Comparison of ENCODE assay signal across 9 mouse cellular contexts in genomic region chr3:102691802-102692484, GRCm38 (mm10). TPM values are rescaled to one million over a fixed set of nuclear protein-coding genes. Genes with fewer than 3 reads are reported as not detected.
DNase-seq lines count a peak whose midpoint lies in the region; ATAC-seq and TF ChIP-seq lines count a peak whose summit lies in the region.
"Had no signal": no experiment of that assay in that cellular context is flagged by ENCODE, and none has a peak within 500 bp of the region (broad histone marks: within the 10 kb centered on the region; RNA-seq: fewer than 3 reads in every experiment).

No protein-coding gene starts in this region.

- H3K4me2 ChIP-seq in embryonic facial prominence, embryonic 12.5 days (replicated peaks) = no peak overlapping the region
- H3K4me2 ChIP-seq in kidney, embryonic 15.5 days = no peak overlapping the region
- no peak overlapping the region for H3K4me2 ChIP-seq in limb, embryonic 14.5 days (replicated peaks; ENCODE audit: low read depth, low read length, severe bottlenecking)
- no peak overlapping the region for H3K4me2 ChIP-seq in neural tube, embryonic 13.5 days

- H3K4me3 ChIP-seq in embryonic facial prominence, embryonic 12.5 days = no peak overlapping the region
- no peak overlapping the region for H3K4me3 ChIP-seq in kidney, embryonic 15.5 days (replicated peaks)
- H3K4me3 ChIP-seq in limb, embryonic 14.5 days (replicated peaks; ENCODE audit: low read length) = no peak overlapping the region
- H3K4me3 ChIP-seq in neural tube, embryonic 13.5 days = no peak overlapping the region
- H3K4me3 ChIP-seq: erythroblast, embryonic 14.5 days had no signal

- H3K9ac ChIP-seq in embryonic facial prominence, embryonic 12.5 days = no peak overlapping the region
- H3K9ac ChIP-seq in kidney, embryonic 15.5 days = no peak overlapping the region
- H3K9ac ChIP-seq in limb, embryonic 14.5 days (ENCODE audit: low read depth, low read length, severe bottlenecking) = no peak overlapping the region
- no peak overlapping the region for H3K9ac ChIP-seq in neural tube, embryonic 13.5 days

- H3K4me1 ChIP-seq in embryonic facial prominence, embryonic 12.5 days = peaks cover 25% of the 10 kb centered on the region
- H3K4me1 ChIP-seq in kidney, embryonic 15.5 days = no peaks in the 10 kb centered on the region
- peaks cover 8% of the 10 kb centered on the region; the same call in 1 of the 2 replicates for H3K4me1 ChIP-seq in limb, embryonic 14.5 days (ENCODE audit: control insufficient read depth, insufficient read depth, low read length)
- H3K4me1 ChIP-seq in neural tube, embryonic 13.5 days (replicated peaks) = no peaks in the 10 kb centered on the region

- H3K36me3 ChIP-seq in embryonic facial prominence, embryonic 12.5 days = no peaks in the 10 kb centered on the region
- no peaks in the 10 kb centered on the region for H3K36me3 ChIP-seq in kidney, embryonic 15.5 days
- no peaks in the 10 kb centered on the region for H3K36me3 ChIP-seq in limb, embryonic 14.5 days (ENCODE audit: control insufficient read depth, insufficient read depth, low read length)
- H3K36me3 ChIP-seq in neural tube, embryonic 13.5 days = no peaks in the 10 kb centered on the region

- peak overlapping the region; percentile 69 for H3K27ac ChIP-seq in embryonic facial prominence, embryonic 12.5 days
- H3K27ac ChIP-seq in kidney, embryonic 15.5 days = no peak overlapping the region
- H3K27ac ChIP-seq in limb, embryonic 14.5 days (replicated peaks; ENCODE audit: low read depth, low read length) = no peak overlapping the region
- no peak overlapping the region for H3K27ac ChIP-seq in neural tube, embryonic 13.5 days (replicated peaks)

- DNase-seq in A20 (ENCODE audit: low read depth, low spot score) = peak; percentile 49
- DNase-seq in adrenal gland, adult 8-10 months = peak; percentile 13
- peak; percentile 39 to 61 for DNase-seq in heart, adult 9 months (ENCODE audit: low spot score in 2 of 2)
- peak; percentile 91 for DNase-seq in limb, embryonic 14.5 days (ENCODE audit: low spot score)
- DNase-seq in thymus, postnatal 36 days = peak; percentile 28 to 32

- no peak for ATAC-seq in embryonic facial prominence, embryonic 12.5 days (ENCODE audit: insufficient number of reproducible peaks, insufficient read depth, low FRiP score, low TSS enrichment)
- peak; percentile 69; the same call in 1 of the 2 replicates for ATAC-seq in kidney, embryonic 15.5 days (replicated peaks; ENCODE audit: low FRiP score)
- peak; percentile 64; the same call in 1 of the 2 replicates for ATAC-seq in limb, embryonic 14.5 days (ENCODE audit: low FRiP score, low read depth)
- ATAC-seq in neural tube, embryonic 13.5 days (ENCODE audit: low read depth) = peak; percentile 83

- 42% methylated on average over 11 of the region's 11 CpGs for WGBS in embryonic facial prominence, embryonic 12.5 days
- WGBS in kidney, embryonic 15.5 days = 45% methylated on average over 11 of the region's 11 CpGs
- WGBS in limb, embryonic 14.5 days = 39% methylated on average over 11 of the region's 11 CpGs
- WGBS in neural tube, embryonic 13.5 days = 43% methylated on average over 11 of the region's 11 CpGs

- no peaks in the 10 kb centered on the region for H3K9me3 ChIP-seq in embryonic facial prominence, embryonic 12.5 days
- no peaks in the 10 kb centered on the region for H3K9me3 ChIP-seq in kidney, embryonic 15.5 days (replicated peaks)
- no peaks in the 10 kb centered on the region for H3K9me3 ChIP-seq in limb, embryonic 14.5 days (ENCODE audit: control insufficient read depth, low read length)
- no peaks in the 10 kb centered on the region for H3K9me3 ChIP-seq in neural tube, embryonic 13.5 days

- H3K27me3 ChIP-seq in embryonic facial prominence, embryonic 12.5 days = no peaks in the 10 kb centered on the region
- no peaks in the 10 kb centered on the region for H3K27me3 ChIP-seq in kidney, embryonic 15.5 days
- no peaks in the 10 kb centered on the region for H3K27me3 ChIP-seq in limb, embryonic 14.5 days (ENCODE audit: control insufficient read depth, insufficient read depth, low read length)
- no peaks in the 10 kb centered on the region for H3K27me3 ChIP-seq in neural tube, embryonic 13.5 days

- TF ChIP-seq POLR2A in limb, embryonic 14.5 days (IDR thresholded peaks at IDR 0.05; ENCODE audit: borderline replicate concordance, extremely low read depth, insufficient read depth, insufficient read length) = no peak

RNA-seq across cellular contexts. Expression of gene Tspan2, which starts 42.4 kb away (rescaled TPM):
- 1 to 10 TPM; 4.8 to 10.0 (median 7.3) TPM for total RNA-seq in adrenal gland, adult 8-10 months (2022)
- polyA plus RNA-seq in embryonic facial prominence, embryonic 12.5 days (2016; fragmentation: Nextera tagmentation; extraction: Ambion mirVana) = 6.8 and 8.4 TPM in 2 replicates
- polyA plus RNA-seq in kidney, embryonic 15.5 days (2015; fragmentation: Nextera tagmentation; extraction: Ambion mirVana) = 7.4 and 9.1 TPM in 2 replicates
- polyA plus RNA-seq in limb, embryonic 14.5 days (2012; rRNA removed) = 6.1 and 6.7 TPM in 2 replicates
- polyA plus RNA-seq in limb, embryonic 14.5 days (2014; fragmentation: Nextera tagmentation; extraction: Ambion mirVana) = 7.8 and 8.4 TPM in 2 replicates
- 10.6 and 10.7 TPM in 2 replicates for polyA plus RNA-seq in neural tube, embryonic 13.5 days (2015; fragmentation: Nextera tagmentation; extraction: Ambion mirVana)
- polyA plus RNA-seq: erythroblast, embryonic 14.5 days had no signal

Comparison
In these comparisons a context has a peak if more than half of its experiments do, and no peak if none do; other contexts are left out.
1. DNase-seq: peak in every context shown above with its lines; median percentile 91 in limb, embryonic 14.5 days; 50 in heart, adult 9 months; 49 in A20; 30 in thymus, postnatal 36 days; 13 in adrenal gland, adult 8-10 months.